Mouse (Mus musculus) kidney, postnatal 14 days (tissue): ENCODE measurements around the gene Ccnt2.
A peak's percentile ranks its signal among the peaks of the same experiment; 100 is the strongest.

ENCODE experiments used
- DNase-seq: peaks from one replicate; pipeline ENCODE4 v3.0.0; 2022; ENCODE audit warnings: mixed read lengths

The Ccnt2 gene

GRCm38 (mm10) chr1:127795087-127795769 is 21.3 kb downstream of the Ccnt2 start:
- DNase-seq = no peak

- DNase-seq = no peak
These were observed 22.4 kb downstream of the Ccnt2 start for GRCm38 (mm10) chr1:127796341-127796740.

- DNase-seq = no peak
These were observed 22.8 kb downstream of the Ccnt2 start for GRCm38 (mm10) chr1:127796752-127797151.

- DNase-seq = no peak
These were observed 29.0 kb downstream of the Ccnt2 start for GRCm38 (mm10) chr1:127802916-127803315.

- DNase-seq = no peak
These were observed 34.7 kb downstream of the Ccnt2 start for GRCm38 (mm10) chr1:127808671-127809070.

GRCm38 (mm10) chr1:127812929-127813328 is 39.0 kb downstream of the Ccnt2 start:
- DNase-seq = no peak

GRCm38 (mm10) chr1:127816381-127816780 is 42.4 kb downstream of the Ccnt2 start:
- no peak for DNase-seq

GRCm38 (mm10) chr1:127827325-127827724 is 53.4 kb downstream of the Ccnt2 start:
- peak; percentile 58 for DNase-seq

GRCm38 (mm10) chr1:127830215-127830921 is 56.4 kb downstream of the Ccnt2 start:
- no peak for DNase-seq

GRCm38 (mm10) chr1:127833714-127834113 is 59.8 kb downstream of the Ccnt2 start:
- no peak for DNase-seq

- DNase-seq = no peak
These were observed 60.2 kb downstream of the Ccnt2 start for GRCm38 (mm10) chr1:127834202-127834601.

- DNase-seq = no peak
These were observed 62.7 kb downstream of the Ccnt2 start for GRCm38 (mm10) chr1:127836619-127837018.

GRCm38 (mm10) chr1:127838602-127839001 is 64.6 kb downstream of the Ccnt2 start:
- no peak for DNase-seq

GRCm38 (mm10) chr1:127845472-127845871 is 71.5 kb downstream of the Ccnt2 start:
- DNase-seq = no peak

- DNase-seq = peak; percentile 14
These were observed 76.2 kb downstream of the Ccnt2 start for GRCm38 (mm10) chr1:127850075-127850610.

- DNase-seq = peak; percentile 10
These were observed 80.7 kb downstream of the Ccnt2 start, which contains the start of gene Map3k19 for GRCm38 (mm10) chr1:127854486-127855222. Gene Map3k19 (minus strand): TSS chr1:127855031.
